Comparison of ENCODE assay signal across 11 mouse cellular contexts in genomic region chr7:60123086-60123624, GRCm38 (mm10). TPM values are rescaled to one million over a fixed set of nuclear protein-coding genes. Genes with fewer than 3 reads are reported as not detected.
A peak's percentile ranks its signal among the peaks of the same experiment; 100 is the strongest.
DNase-seq lines count a peak whose midpoint lies in the region; ATAC-seq and TF ChIP-seq lines count a peak whose summit lies in the region.
"Not testable (repeated sequence)": the region's sequence is repeated elsewhere in the genome, so short reads cannot be mapped to it uniquely, and the experiment has no call there.
"Had no signal": no experiment of that assay in that cellular context is flagged by ENCODE, and none has a peak within 500 bp of the region (broad histone marks: within the 10 kb centered on the region; RNA-seq: fewer than 3 reads in every experiment).

No protein-coding gene starts in this region.

- in situ Hi-C loops in CH12.LX (cut with MboI; ENCODE audit: low pct_ligation_motif_present, low pct_unique_long_range_greater_than_20kb, low sequenced_read_pairs), result not testable (repeated sequence)

- H3K36me3 ChIP-seq in CH12.LX (replicated peaks in 1 of 2; ENCODE audit: control insufficient read depth in 1 of 2, insufficient read depth in 1 of 2, low read length in 1 of 2); forebrain, embryonic 13.5 days (ENCODE audit: poor library complexity, severe bottlenecking); liver, adult 2 months (ENCODE audit: control insufficient read depth, insufficient read depth, low read length); midbrain, embryonic 15.5 days (replicated peaks): not testable (repeated sequence)

- not testable (repeated sequence) for H3K4me2 ChIP-seq in CH12.LX (ENCODE audit: insufficient read depth, low read depth, poor library complexity, severe bottlenecking); forebrain, embryonic 13.5 days; midbrain, embryonic 15.5 days

- not testable (repeated sequence) for H3K4me3 ChIP-seq in CH12.LX (replicated peaks in 1 of 3; ENCODE audit: low read depth in 2 of 3, low read length in 2 of 3, poor library complexity in 1 of 3); forebrain, embryonic 13.5 days; liver, adult 2 months (ENCODE audit: insufficient read depth, low read depth, low read length); midbrain, embryonic 15.5 days

- H3K9me3 ChIP-seq in CH12.LX (replicated peaks; ENCODE audit: low read length); forebrain, embryonic 13.5 days (replicated peaks); midbrain, embryonic 15.5 days: not testable (repeated sequence)

- TF ChIP-seq POLR2A in CH12.LX (IDR thresholded peaks at IDR 0.05; ENCODE audit: low read depth, low read length); liver, adult 2 months (IDR thresholded peaks at IDR 0.05; ENCODE audit: extremely low read depth, insufficient read depth, low read length): not testable (repeated sequence)

- dilution Hi-C loops in CH12.LX (cut with MboI; ENCODE audit: extremely low pct_ligation_motif_present, extremely low pct_unique_long_range_greater_than_20kb, low sequenced_read_pairs), result not testable (repeated sequence)

- ATAC-seq in forebrain, embryonic 13.5 days, result peak; percentile 53; the same call in 1 of the 2 replicates
- ATAC-seq in midbrain, embryonic 15.5 days (replicated peaks), result not testable (repeated sequence)

- TF ChIP-seq EP300 in CH12.LX (IDR thresholded peaks at IDR 0.05; ENCODE audit: low read length), result not testable (repeated sequence)

- not testable (repeated sequence) for TF ChIP-seq RAD21 in CH12.LX (IDR thresholded peaks at IDR 0.05; ENCODE audit: low read depth, low read length)

- H3K27me3 ChIP-seq in CH12.LX (replicated peaks); forebrain, embryonic 13.5 days; liver, adult 2 months (ENCODE audit: control insufficient read depth, insufficient read depth, low read length); midbrain, embryonic 15.5 days (replicated peaks): not testable (repeated sequence)

- not testable (repeated sequence) for H3K27ac ChIP-seq in CH12.LX (ENCODE audit: insufficient read depth, low read depth); forebrain, embryonic 13.5 days; liver, adult 2 months (replicated peaks; ENCODE audit: insufficient read depth, low read depth, low read length)
- H3K27ac ChIP-seq in midbrain, embryonic 15.5 days, result 0 out of 2 replicates have a peak overlapping the region, but pooled peaks have one; percentile 42

- not testable (repeated sequence) for H3K4me1 ChIP-seq in CH12.LX (ENCODE audit: control insufficient read depth in 1 of 2, insufficient read depth in 2 of 2); forebrain, embryonic 13.5 days; liver, adult 2 months (ENCODE audit: control insufficient read depth, insufficient read depth, low read length); midbrain, embryonic 15.5 days

- H3K9ac ChIP-seq in CH12.LX (ENCODE audit: insufficient read depth, low read depth); forebrain, embryonic 13.5 days; liver, adult 2 months (ENCODE audit: low read depth, low read length); midbrain, embryonic 15.5 days: not testable (repeated sequence)

- peak; percentile 7 for DNase-seq in CH12.LX (ENCODE audit: extremely low read depth)
- DNase-seq in heart, adult 11 months, result peak; percentile 87
- DNase-seq in layer of hippocampus, adult 18-20 months (ENCODE audit: low spot score in 2 of 2), result peak; percentile 4 to 8
- peak; percentile 4 for DNase-seq in layer of hippocampus, adult 9-11 months
- peak; percentile 3 to 9 for DNase-seq in layer of hippocampus, postnatal 36 days
- DNase-seq in liver, adult 2 months (ENCODE audit: extremely low read depth, low read depth, low spot score), result peak; percentile 13

- 49% methylated on average over 3 of the region's 3 CpGs for WGBS in forebrain, embryonic 13.5 days
- 43% methylated on average over 3 of the region's 3 CpGs for WGBS in liver, adult 2 months
- WGBS in midbrain, embryonic 15.5 days, result 56% methylated on average over 3 of the region's 3 CpGs

- not testable (repeated sequence) for TF ChIP-seq CTCF in CH12.LX (conservative IDR thresholded peaks at IDR 0.05 in 1 of 2, IDR thresholded peaks at IDR 0.05 in 1 of 2; ENCODE audit: low read depth in 2 of 2, low read length in 2 of 2); liver, adult 2 months (IDR thresholded peaks at IDR 0.05; ENCODE audit: low read depth, low read length)

- H3K79me2 ChIP-seq in CH12.LX (replicated peaks; ENCODE audit: control insufficient read depth, extremely low read depth, insufficient read depth, poor library complexity, severe bottlenecking); liver, adult 2 months (ENCODE audit: control insufficient read depth, insufficient read depth, low read length): not testable (repeated sequence)

RNA-seq across cellular contexts. Expression of gene Snrpn, which starts 16.9 kb away (rescaled TPM):
- total RNA-seq in CH12.LX (2012; rRNA removed) (0.17 and 0.25 TPM in 2 replicates), CH12.LX (2014; rRNA removed) (0.44 and 0.54 TPM in 2 replicates)
- 0.27 and 0.71 TPM in 2 replicates for polyA plus RNA-seq in CH12.LX (2012; ENCODE audit: insufficient read length, low read depth)
- polyA plus RNA-seq in forebrain, embryonic 13.5 days (2015; fragmentation: Nextera tagmentation; extraction: Ambion mirVana), result 361 and 368 TPM in 2 replicates
- total RNA-seq in layer of hippocampus, adult 18-20 months (2021), result 100 to 1,000 TPM; 817 to 838 TPM
- 100 to 1,000 TPM; 817 to 886 TPM for total RNA-seq in layer of hippocampus, postnatal 36 days (2021)
- 6.0 and 11.2 TPM in 2 replicates for total RNA-seq in liver, adult 2 months (2014; rRNA removed)
- 14.6 and 14.8 TPM in 2 replicates for polyA plus RNA-seq in liver, adult 2 months (2012; rRNA removed)
- 901 and 912 TPM in 2 replicates for polyA plus RNA-seq in midbrain, embryonic 15.5 days (2015; fragmentation: Nextera tagmentation; extraction: Ambion mirVana)
- total RNA-seq: common myeloid progenitor, adult 5-6 weeks had no signal
- polyA plus RNA-seq: activated CD4-positive, CD25-positive, alpha-beta regulatory T cell, adult 4 months; CD4-positive, CD25-positive, alpha-beta regulatory T cell, adult 4 months had no signal

Comparison
In these comparisons a context has a peak if more than half of its experiments do, and no peak if none do; other contexts are left out.
1. DNase-seq: peak in every context shown above with its lines; median percentile 87 in heart, adult 11 months; 13 in liver, adult 2 months; 7 in CH12.LX; 6 in layer of hippocampus, adult 18-20 months; 6 in layer of hippocampus, postnatal 36 days; 4 in layer of hippocampus, adult 9-11 months.
2. RNA of gene Snrpn, which starts 16.9 kb away (total RNA-seq): 817 to 886 TPM in layer of hippocampus, postnatal 36 days and 817 to 838 TPM in layer of hippocampus, adult 18-20 months; 6.0 to 11.2 TPM in liver, adult 2 months and 0.17 to 0.54 TPM in CH12.LX; every median in the first group is over 10 times any median in the second.